Mouse (Mus musculus) c-Kit-negative CD71-positive TER-119-positive erythroid progenitor cells, embryonic 14.5 days (primary cell): ENCODE measurements around the gene Nup50.

Experiments used
- DNase-seq: peaks from one replicate; pipeline ENCODE4 v3.0.0-alpha.2; 2013; ENCODE audit warnings: low read depth, low spot score

Nup50 gene

GRCm38 (mm10) chr15:84989098-84989497 lies 65.9 kb downstream of the Nup50 start:
- no peak for DNase-seq

GRCm38 (mm10) chr15:84989771-84990170 lies 66.6 kb downstream of the Nup50 start:
- no peak for DNase-seq
